Mouse (Mus musculus) left cerebral cortex, postnatal 14 days (tissue): Measurements from ENCODE around the gene H2al1f. TPM values are rescaled to one million over a fixed set of nuclear protein-coding genes. Genes with fewer than 3 reads are reported as not detected.

Experiments
- DNase-seq, 2 experiments: peaks; one replicate each; pipeline ENCODE4 v3.0.0; 2021 to 2022; ENCODE audit warnings: low spot score in 2 of 2, mixed read lengths in 1 of 2
- intact Hi-C: fragments of 180-260 bp; cut with DNase I; formaldehyde crosslinking; loops from one replicate; pipeline ENCODE4 v1.15.1; 2025
- total RNA-seq, 2 experiments: library from RNA; stranded (reverse); gene quantifications; 2 replicates each; pipeline ENCODE4 v1.2.3; 2021

H2al1f gene
- total RNA-seq, 2 experiments from 2014 or later = not detected

DNA sequence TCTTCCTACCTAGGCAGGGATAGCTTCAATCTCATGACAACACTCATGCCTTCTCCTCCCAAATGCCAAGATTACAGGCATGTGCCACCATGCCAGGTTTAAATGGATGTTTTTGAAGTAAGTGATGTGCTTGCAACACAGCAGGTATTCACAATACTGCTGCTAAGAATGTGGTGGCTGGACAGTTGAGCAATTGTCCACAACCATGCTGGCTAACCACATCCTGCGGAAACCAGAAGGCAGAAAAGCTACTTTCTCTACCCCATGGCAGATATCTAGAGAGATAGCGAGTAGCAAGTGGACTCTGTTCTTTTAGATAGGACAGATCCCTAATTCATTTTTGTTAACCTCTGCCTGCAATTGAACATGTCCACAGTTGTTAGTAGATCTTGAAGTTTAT lies 46.3 kb downstream of the H2al1f start:
- no peak for DNase-seq
- intact Hi-C loops = no loop called here

DNA sequence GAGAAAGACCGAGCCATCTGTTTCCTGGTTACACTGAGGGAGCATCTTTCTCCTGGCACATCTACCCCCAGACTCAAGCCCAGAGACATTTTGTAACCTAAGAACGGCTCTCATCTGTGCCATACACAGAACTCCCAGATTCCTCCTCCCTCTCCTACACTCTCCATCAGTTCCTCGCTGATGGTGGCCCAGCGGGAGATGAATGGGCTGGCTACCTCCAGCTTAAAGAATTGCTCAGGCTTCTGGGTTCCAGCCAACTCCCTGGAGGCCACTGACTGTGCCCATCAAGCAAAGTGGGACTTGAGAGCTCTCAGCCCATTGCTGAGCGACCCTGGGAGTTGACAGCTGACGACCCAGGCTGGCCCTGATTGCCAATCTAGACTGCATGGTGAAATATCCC lies 48.9 kb downstream of the H2al1f start:
- no peak for DNase-seq
- intact Hi-C loops = no loop called here

Other genes with a start within 250 kb of the H2al1f start
- not detected for gene H2al1a, start 15.9 kb upstream of the H2al1f start, total RNA-seq
- not detected for gene H2al1b, start 12.7 kb upstream of the H2al1f start, total RNA-seq
- not detected for gene H2al1c, start 9.5 kb upstream of the H2al1f start, total RNA-seq
- not detected for gene H2al1d, start 6.3 kb upstream of the H2al1f start, total RNA-seq
- gene H2al1e, start 3.2 kb upstream of the H2al1f start, total RNA-seq = not detected
- gene H2al1g, start 3.1 kb downstream of the H2al1f start, total RNA-seq = not detected
- not detected for gene H2al1h, start 6.3 kb downstream of the H2al1f start, total RNA-seq
- gene H2al1i, start 9.5 kb downstream of the H2al1f start, total RNA-seq = not detected
- not detected for gene H2al1j, start 12.7 kb downstream of the H2al1f start, total RNA-seq